Mouse (Mus musculus) spleen, adult 2 months (tissue): ENCODE measurements around the gene Snx4. TPM values are rescaled to one million over a fixed set of nuclear protein-coding genes. Genes with fewer than 3 reads are reported as not detected.

ENCODE experiments used
- DNase-seq, 2 experiments: peaks; one replicate each; pipeline versions ENCODE4 v3.0.0 to v3.0.0-alpha.2; 2012 to 2021; ENCODE audit warnings: low spot score in 2 of 2, low read depth in 1 of 2
- H3K27ac ChIP-seq: fragments of 200-500 bp; 2 replicates; pipeline ENCODE4 v1.5.1; 2012; ENCODE audit warnings: low read length, inconsistent platforms; ENCODE audit not compliant: insufficient read depth
- H3K27me3 ChIP-seq: fragments of 200-500 bp; 2 replicates; pipeline ENCODE4 v1.6.1; 2012; ENCODE audit warnings: mild to moderate bottlenecking, moderate library complexity, low read length, inconsistent platforms; ENCODE audit not compliant: control insufficient read depth, insufficient read depth
- H3K36me3 ChIP-seq: fragments of 200-500 bp; 2 replicates; pipeline ENCODE4 v1.6.1; 2012; ENCODE audit warnings: mild to moderate bottlenecking, low read length, inconsistent platforms; ENCODE audit not compliant: control insufficient read depth, insufficient read depth
- H3K4me1 ChIP-seq: fragments of 200-500 bp; 2 replicates; pipeline ENCODE4 v1.6.1; 2011; ENCODE audit warnings: inconsistent platforms; ENCODE audit not compliant: control insufficient read depth, insufficient read depth, insufficient read length
- H3K4me3 ChIP-seq: fragments of 200-500 bp; 2 replicates; pipeline ENCODE4 v1.5.1; 2011; ENCODE audit warnings: mild to moderate bottlenecking, inconsistent platforms; ENCODE audit not compliant: insufficient read depth, insufficient read length; ENCODE audit errors: extremely low read depth
- CTCF ChIP-seq: fragments of 200-500 bp; IDR thresholded peaks from 2 replicates; pipeline ENCODE4 v1.5.1; 2011; ENCODE audit warnings: mild to moderate bottlenecking, inconsistent platforms; ENCODE audit not compliant: insufficient read depth, insufficient read length, insufficient replicate concordance; ENCODE audit errors: extremely low read depth
- POLR2A ChIP-seq: fragments of 200-500 bp; IDR thresholded peaks from 2 replicates; pipeline ENCODE4 v1.6.1; 2011; ENCODE audit warnings: low read depth, low read length, inconsistent platforms
- WGBS: fragments of 180-500 bp; shearing (Covaris S2); methylation state at CpG from one replicate; pipeline ENCODE4 v1.1.7; 2018; 5-methylcytosine and 5-hydroxymethylcytosine counted together
- polyA plus RNA-seq: library from polyadenylated mRNA; depleted of rRNA; stranded (reverse); fragments of >200 nt; gene quantifications from 2 replicates; pipeline ENCODE4 v1.2.3, GENCODE M21; 2012

Snx4 gene
- polyA plus RNA-seq, 1 experiment = 7.9 TPM

- no peaks in the 10 kb centered on the region for H3K27me3 ChIP-seq
- 90% methylated on average over 12 of the region's 12 CpGs for WGBS
- TF ChIP-seq CTCF (no peak), POLR2A (no peak)
- no peak overlapping the region for H3K4me3 ChIP-seq
- no peaks in the 10 kb centered on the region for H3K4me1 ChIP-seq
- peaks cover 13% of the 10 kb centered on the region for H3K36me3 ChIP-seq
- no peak overlapping the region for H3K27ac ChIP-seq
- DNase-seq = no peak
Observed at GRCm38 (mm10) chr16:33234128-33234527, 17.1 kb upstream of the Snx4 start.

- no peak for DNase-seq
- Histone ChIP-seq H3K27ac (no peak overlapping the region), H3K27me3 (no peaks in the 10 kb centered on the region), H3K4me1 (no peaks in the 10 kb centered on the region), H3K4me3 (no peak overlapping the region), H3K36me3 (peaks cover 7% of the 10 kb centered on the region)
- WGBS = 87% methylated on average over 6 of the region's 6 CpGs
- TF ChIP-seq CTCF (no peak), POLR2A (no peak)
Observed at GRCm38 (mm10) chr16:33236151-33236550, 15.1 kb upstream of the Snx4 start.

- DNase-seq = no peak
- TF ChIP-seq CTCF = no peak
- H3K27me3 ChIP-seq = no peaks in the 10 kb centered on the region
- 89% methylated on average over 2 of the region's 2 CpGs for WGBS
- peaks cover 15% of the 10 kb centered on the region for H3K36me3 ChIP-seq
- H3K4me3 ChIP-seq = no peak overlapping the region
- no peaks in the 10 kb centered on the region for H3K4me1 ChIP-seq
- no peak overlapping the region for H3K27ac ChIP-seq
Observed at GRCm38 (mm10) chr16:33239305-33239704, 11.9 kb upstream of the Snx4 start.

- H3K36me3 ChIP-seq = peaks cover 12% of the 10 kb centered on the region
- no peaks in the 10 kb centered on the region for H3K27me3 ChIP-seq
- H3K27ac ChIP-seq = no peak overlapping the region
- H3K4me1 ChIP-seq = no peaks in the 10 kb centered on the region
- 73% methylated on average over 6 of the region's 6 CpGs for WGBS
- TF ChIP-seq POLR2A = no peak
- no peak for TF ChIP-seq CTCF
- H3K4me3 ChIP-seq = no peak overlapping the region
- DNase-seq = no peak
Observed at GRCm38 (mm10) chr16:33242046-33242445, 9.2 kb upstream of the Snx4 start.

GRCm38 (mm10) chr16:33244136-33244691 lies 7.0 kb upstream of the Snx4 start:
- Histone ChIP-seq H3K27ac (no peak overlapping the region), H3K4me1 (no peaks in the 10 kb centered on the region), H3K36me3 (peaks cover 9% of the 10 kb centered on the region), H3K27me3 (no peaks in the 10 kb centered on the region), H3K4me3 (no peak overlapping the region)
- WGBS = 86% methylated on average over 6 of the region's 6 CpGs
- peak in 1 of 2 experiments; percentile 14 for DNase-seq
- peak; percentile 34; the same call in 1 of the 2 replicates for TF ChIP-seq CTCF
- no peak for TF ChIP-seq POLR2A

- TF ChIP-seq POLR2A (no peak), CTCF (no peak)
- H3K4me1 ChIP-seq = no peaks in the 10 kb centered on the region
- H3K4me3 ChIP-seq = no peak overlapping the region
- WGBS = 92% methylated on average over 9 of the region's 9 CpGs
- DNase-seq = no peak
- H3K27me3 ChIP-seq = no peaks in the 10 kb centered on the region
- H3K27ac ChIP-seq = no peak overlapping the region
- peaks cover 8% of the 10 kb centered on the region for H3K36me3 ChIP-seq
Observed at GRCm38 (mm10) chr16:33244933-33245470, 6.2 kb upstream of the Snx4 start.

GRCm38 (mm10) chr16:33246526-33246925 lies 4.7 kb upstream of the Snx4 start:
- TF ChIP-seq CTCF = no peak
- Histone ChIP-seq H3K27me3 (no peaks in the 10 kb centered on the region), H3K4me1 (no peaks in the 10 kb centered on the region), H3K4me3 (no peak overlapping the region), H3K36me3 (peaks cover 6% of the 10 kb centered on the region), H3K27ac (no peak overlapping the region)
- DNase-seq = no peak
- 92% methylated on average over 5 of the region's 5 CpGs for WGBS
